Mouse (Mus musculus) forebrain, embryonic 16.5 days (tissue): ENCODE results near the gene Frmd5. TPM values are rescaled to one million over a fixed set of nuclear protein-coding genes. Genes with fewer than 3 reads are reported as not detected.
A peak's percentile ranks its signal among the peaks of the same experiment; 100 is the strongest.
"Not testable (repeated sequence)": the region's sequence is repeated elsewhere in the genome, so short reads cannot be mapped to it uniquely, and the experiment has no call there.

Experiments used
- ATAC-seq: fragments of 200-750 bp; cut with Nextera tagmentation; 2 replicates; pipeline ENCODE4 v1.8.0; 2017; ENCODE audit warnings: mild to moderate bottlenecking, moderate library complexity
- H3K27ac ChIP-seq: fragments of 300-500 bp; sonication (generic); 2 replicates; pipeline ENCODE4 v1.5.1; 2014; ENCODE audit warnings: low read length, control low read depth
- H3K27me3 ChIP-seq: fragments of 300-500 bp; sonication (generic); replicated peaks from 2 replicates; pipeline ENCODE4 v1.6.1; 2014; ENCODE audit warnings: low read length; ENCODE audit not compliant: control insufficient read depth, insufficient read depth
- H3K36me3 ChIP-seq: fragments of 300-500 bp; sonication (generic); 2 replicates; pipeline ENCODE4 v1.6.1; 2014; ENCODE audit not compliant: control insufficient read depth, insufficient read depth
- H3K4me1 ChIP-seq: fragments of 300-500 bp; sonication (generic); replicated peaks from 2 replicates; pipeline ENCODE4 v1.6.1; 2014; ENCODE audit warnings: low read length; ENCODE audit not compliant: control insufficient read depth, insufficient read depth
- H3K4me2 ChIP-seq: fragments of 300-500 bp; sonication (generic); 2 replicates; pipeline ENCODE4 v1.6.1; 2014; ENCODE audit warnings: mild to moderate bottlenecking, low read length, control low read depth
- H3K4me3 ChIP-seq: fragments of 300-500 bp; sonication (generic); replicated peaks from 2 replicates; pipeline ENCODE4 v1.5.1; 2014; ENCODE audit warnings: mild to moderate bottlenecking, low read length, control low read depth
- H3K9ac ChIP-seq: fragments of 300-500 bp; sonication (generic); replicated peaks from 2 replicates; pipeline ENCODE4 v1.6.1; 2014; ENCODE audit warnings: low read depth, low read length, control low read depth
- H3K9me3 ChIP-seq: fragments of 300-500 bp; sonication (generic); 2 replicates; pipeline ENCODE4 v1.6.1; 2016; ENCODE audit warnings: low read length; ENCODE audit not compliant: control insufficient read depth
- WGBS: fragments of 180-500 bp; shearing (Covaris S2); extraction: QIAGEN DNeasy Blood & Tissue Kit; methylation state at CpG from one replicate; pipeline ENCODE4 v1.1.7; 2014; 5-methylcytosine and 5-hydroxymethylcytosine counted together
- polyA plus RNA-seq: library from polyadenylated mRNA; unstranded; fragments of >200 nt; fragmentation: Nextera tagmentation; extraction: Ambion mirVana; gene quantifications from 2 replicates; pipeline ENCODE4 v1.2.1, GENCODE M21; 2015

The Frmd5 gene
- polyA plus RNA-seq, 1 experiment from 2014 or later = 34.9 TPM

DNA sequence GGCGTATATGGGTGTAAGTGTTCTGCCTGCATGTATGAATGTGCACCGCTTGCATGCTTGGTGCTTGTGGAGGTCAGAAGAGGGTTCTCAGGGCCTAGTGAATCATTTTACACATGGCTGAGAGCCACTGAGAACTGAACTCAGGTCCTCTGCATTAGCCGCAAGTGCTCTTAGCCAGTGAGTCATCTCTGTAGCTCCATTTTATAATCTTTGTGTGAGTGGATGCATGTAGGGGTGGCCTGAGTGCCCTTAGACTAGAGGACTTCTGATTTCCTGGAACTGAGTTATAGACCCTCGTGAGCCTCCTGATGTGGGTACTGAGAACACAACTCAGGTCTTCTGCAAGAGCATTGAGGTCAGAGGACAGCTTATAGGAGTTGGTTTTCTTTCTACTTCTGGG is 292.7 kb downstream of the Frmd5 start:
- Histone ChIP-seq H3K4me2 (no peak overlapping the region), H3K9me3 (no peaks in the 10 kb centered on the region), H3K36me3 (peaks cover 7% of the 10 kb centered on the region; the same call in 1 of the 2 replicates), H3K4me3 (no peak overlapping the region), H3K9ac (no peak overlapping the region), H3K27me3 (no peaks in the 10 kb centered on the region), H3K27ac (no peak overlapping the region), H3K4me1 (no peaks in the 10 kb centered on the region)
- 97% methylated on average over 4 of the region's 4 CpGs for WGBS
- no peak for ATAC-seq

DNA sequence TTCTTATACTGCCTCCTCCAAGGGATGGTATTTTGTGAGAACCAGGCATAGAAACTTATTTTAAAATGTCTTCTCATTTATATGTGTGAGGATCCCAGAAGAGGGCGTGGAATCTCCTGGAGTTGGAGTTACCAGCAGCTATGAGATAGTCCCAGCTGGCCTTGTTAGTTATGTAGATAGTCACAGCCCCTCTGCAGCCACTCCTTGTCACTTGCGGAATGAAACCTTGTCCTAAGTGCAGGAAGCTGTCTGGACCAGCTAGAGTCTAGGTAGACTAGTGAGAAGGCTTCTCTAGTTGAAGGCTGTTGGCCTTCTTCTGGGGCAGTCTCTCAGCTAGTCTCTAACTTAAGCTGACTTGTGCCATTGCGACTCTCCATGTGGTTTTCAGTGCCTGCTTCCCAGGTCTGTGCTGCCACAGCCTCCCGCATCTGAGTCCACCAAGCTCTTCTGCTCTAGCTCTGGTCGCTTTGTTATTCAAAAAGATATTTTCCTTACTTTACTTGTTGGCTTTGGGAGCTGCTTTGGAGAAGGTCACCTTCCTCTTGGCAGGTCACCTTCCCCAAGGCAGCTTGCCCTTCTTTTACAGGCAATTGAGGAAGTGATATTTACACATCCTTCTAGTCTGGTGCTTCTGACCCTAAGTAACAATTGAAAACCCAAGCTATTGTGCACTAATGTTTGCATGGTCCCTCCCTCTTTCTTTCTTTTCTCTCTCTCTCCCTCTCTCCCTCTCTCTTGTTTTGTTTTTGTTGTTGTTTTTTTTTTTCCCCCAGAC is 293.7 kb downstream of the Frmd5 start:
- not testable (repeated sequence) for H3K9me3 ChIP-seq, H3K27ac ChIP-seq, ATAC-seq, H3K36me3 ChIP-seq, H3K9ac ChIP-seq, H3K4me3 ChIP-seq, H3K27me3 ChIP-seq, H3K4me2 ChIP-seq, H3K4me1 ChIP-seq
- WGBS = 95% methylated on average over 4 of the region's 5 CpGs

DNA sequence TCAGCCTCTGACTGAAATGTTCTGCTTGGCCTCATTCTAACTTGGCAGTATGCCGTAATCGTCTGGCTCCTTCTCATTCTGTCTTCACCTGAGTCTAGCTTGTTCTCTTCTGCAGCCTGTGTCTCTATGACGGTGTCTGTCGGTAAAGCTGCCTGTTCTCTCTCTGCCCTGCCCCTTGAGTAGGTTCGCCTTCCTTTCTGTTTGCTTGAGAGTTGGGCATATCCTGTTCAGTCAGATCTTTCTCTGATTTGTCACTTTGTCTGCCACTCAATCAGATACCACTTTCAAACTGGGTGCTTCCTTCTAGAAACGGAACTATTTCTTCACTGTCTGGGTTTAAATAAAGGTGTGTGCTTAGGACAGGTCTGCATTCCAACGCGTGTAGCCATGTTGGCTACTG is 295.5 kb downstream of the Frmd5 start:
- 91% methylated on average over 8 of the region's 8 CpGs for whole genome bisulfite sequencing
- Histone ChIP-seq H3K4me1 (peaks cover 11% of the 10 kb centered on the region), H3K4me2 (no peak overlapping the region), H3K9me3 (no peaks in the 10 kb centered on the region), H3K4me3 (no peak overlapping the region), H3K27me3 (no peaks in the 10 kb centered on the region), H3K27ac (no peak overlapping the region), H3K9ac (no peak overlapping the region), H3K36me3 (0 out of 2 replicates have a peak, but pooled peaks cover 4% of the 10 kb centered on the region)
- ATAC-seq = no peak

DNA sequence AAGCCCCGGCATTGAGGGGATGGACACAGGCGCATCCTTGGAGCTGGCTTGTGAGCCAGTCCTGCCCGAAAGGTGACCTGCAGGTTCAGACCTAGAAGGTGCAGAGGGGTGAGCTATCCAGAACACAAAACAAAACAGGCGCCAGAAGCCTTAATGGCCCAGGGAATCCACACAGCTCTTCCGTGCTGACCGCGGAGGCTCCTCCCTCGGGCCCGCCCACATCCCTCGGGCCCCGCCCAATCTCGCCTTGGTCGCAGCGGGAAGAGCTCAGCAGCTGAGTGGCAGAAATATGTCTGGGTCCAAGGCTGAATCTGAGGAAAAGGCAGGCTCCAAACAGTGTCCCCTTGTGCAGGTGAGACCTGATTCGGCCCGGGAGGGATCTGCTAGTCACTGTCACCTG is 297.3 kb downstream of the Frmd5 start:
- peaks cover 11% of the 10 kb centered on the region for H3K4me1 ChIP-seq
- ATAC-seq = peak; percentile 62
- H3K9ac ChIP-seq = peak overlapping the region; percentile 46; the same call in 1 of the 2 replicates
- peak overlapping the region; percentile 42 for H3K4me2 ChIP-seq
- H3K27me3 ChIP-seq = no peaks in the 10 kb centered on the region
- H3K36me3 ChIP-seq = 0 out of 2 replicates have a peak, but pooled peaks cover 4% of the 10 kb centered on the region
- H3K4me3 ChIP-seq = peak overlapping the region; percentile 44
- WGBS = 18% methylated on average over 16 of the region's 16 CpGs
- no peak overlapping the region for H3K27ac ChIP-seq
- H3K9me3 ChIP-seq = no peaks in the 10 kb centered on the region

DNA sequence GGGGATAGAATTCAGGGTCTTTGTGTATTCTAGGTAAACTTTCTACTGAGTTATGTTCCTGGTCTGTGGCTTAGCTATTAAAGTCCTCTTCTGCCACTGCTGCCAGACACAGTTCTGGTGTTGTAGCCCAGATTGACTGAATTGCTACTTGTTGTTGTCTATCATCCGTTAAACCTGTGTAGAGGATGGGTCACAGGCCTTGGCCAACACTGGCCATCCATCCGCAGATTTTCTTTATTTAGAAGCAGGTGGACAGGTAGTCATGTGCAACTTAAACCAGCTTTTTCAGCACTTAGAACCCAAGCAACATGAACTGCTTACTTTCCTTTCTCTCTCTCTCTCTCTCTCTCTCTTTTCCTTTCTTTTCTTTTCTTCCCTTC is 298.9 kb downstream of the Frmd5 start:
- no peak overlapping the region; the same call in 1 of the 2 replicates for H3K9ac ChIP-seq
- no peak for ATAC-seq
- no peaks in the 10 kb centered on the region for H3K9me3 ChIP-seq
- peaks cover 11% of the 10 kb centered on the region for H3K4me1 ChIP-seq
- peak overlapping the region; percentile 63 for H3K4me3 ChIP-seq
- H3K27me3 ChIP-seq = no peaks in the 10 kb centered on the region
- peak overlapping the region; percentile 62 for H3K4me2 ChIP-seq
- 83% methylated on average over 2 of the region's 2 CpGs for WGBS
- no peak overlapping the region for H3K27ac ChIP-seq
- H3K36me3 ChIP-seq = 0 out of 2 replicates have a peak, but pooled peaks cover 4% of the 10 kb centered on the region

DNA sequence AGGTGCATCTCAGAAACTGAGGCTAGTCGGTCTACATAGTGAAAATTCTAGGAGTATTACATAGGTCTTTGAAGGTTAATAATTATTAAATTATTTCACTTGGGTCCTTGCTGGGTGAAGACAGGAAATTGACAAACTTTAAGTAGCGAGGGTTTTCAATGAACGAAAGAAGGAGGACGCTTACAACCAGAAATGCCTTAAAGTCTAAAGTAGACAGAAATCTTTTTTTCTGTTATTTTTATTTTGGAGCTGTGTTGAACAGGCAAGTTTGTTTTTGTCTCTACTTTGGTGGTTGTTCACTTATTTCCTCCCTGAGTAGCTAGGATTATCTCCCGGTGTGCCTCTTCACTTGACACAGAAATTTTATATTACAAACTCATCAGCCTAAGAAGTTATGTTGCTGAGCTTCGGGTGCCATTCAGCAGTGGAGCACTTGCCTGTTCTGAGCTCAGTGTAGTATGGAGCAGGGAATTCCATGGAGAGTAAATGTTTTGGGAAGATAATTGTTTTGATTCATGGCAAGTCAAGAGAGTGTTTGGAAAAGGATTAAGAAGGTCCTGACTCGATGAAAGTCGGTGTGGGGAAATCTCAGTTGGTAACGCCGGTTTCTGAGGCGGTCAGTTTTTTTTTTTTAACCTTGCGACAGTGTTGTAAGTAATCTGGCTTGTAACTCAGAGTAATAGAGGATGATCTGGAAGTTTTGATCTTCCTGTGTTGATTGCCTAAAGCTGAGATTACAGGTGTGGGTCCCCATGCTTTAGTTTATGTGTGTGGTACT is 299.5 kb downstream of the Frmd5 start:
- Histone ChIP-seq H3K9ac (peak overlapping the region; percentile 41), H3K4me2 (peak overlapping the region; percentile 62), H3K27me3 (no peaks in the 10 kb centered on the region), H3K4me1 (peaks cover 11% of the 10 kb centered on the region), H3K27ac (no peak overlapping the region), H3K4me3 (peak overlapping the region; percentile 63), H3K9me3 (no peaks in the 10 kb centered on the region), H3K36me3 (0 out of 2 replicates have a peak, but pooled peaks cover 4% of the 10 kb centered on the region)
- whole genome bisulfite sequencing = 11% methylated on average over 12 of the region's 12 CpGs
- no peak for ATAC-seq

DNA sequence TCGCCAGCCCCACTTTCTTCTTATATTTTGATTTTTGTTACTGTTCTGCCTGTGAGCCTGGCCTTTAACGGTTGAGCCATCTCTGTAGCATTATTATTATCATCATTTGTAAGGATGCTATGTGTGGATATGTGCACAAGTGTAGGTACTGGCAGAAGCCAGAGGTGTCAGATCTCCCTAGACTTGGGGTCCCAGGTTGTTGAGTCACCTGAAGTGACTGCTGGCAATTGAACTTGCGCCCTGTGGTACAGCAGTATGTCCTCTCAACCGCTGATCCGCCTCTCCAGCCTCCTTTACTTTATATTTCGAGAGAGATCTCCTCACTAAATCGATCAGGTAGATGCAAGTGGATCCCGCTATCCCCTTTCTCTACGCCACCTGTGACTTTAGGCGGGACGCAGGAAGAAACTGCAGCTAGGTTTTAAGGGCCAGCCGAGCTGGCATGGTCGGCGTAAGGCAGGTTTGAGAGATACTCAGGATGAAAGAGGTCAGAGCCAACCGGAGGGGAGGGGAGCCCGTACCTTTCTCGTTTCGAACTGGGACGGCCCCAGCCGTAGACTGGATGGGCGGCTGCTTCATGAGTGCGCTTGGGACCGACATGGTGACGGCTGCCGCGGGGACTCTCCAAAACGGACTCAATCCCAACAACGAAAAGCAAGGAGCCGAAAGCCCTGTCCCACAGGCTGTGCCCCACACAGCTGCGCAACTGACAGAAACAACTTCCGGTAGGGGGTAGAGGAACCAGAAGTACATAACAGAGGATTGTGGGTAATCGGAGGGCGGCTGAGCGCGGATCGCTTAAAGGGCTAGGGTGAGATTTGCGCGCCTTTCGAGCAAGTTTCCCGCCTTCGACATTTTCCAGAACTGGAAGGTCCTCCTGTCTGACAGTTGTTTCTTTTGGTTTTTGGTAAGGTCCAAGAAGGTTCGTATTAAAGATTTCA is 300.7 kb downstream of the Frmd5 start, which contains the start of the genes Mfap1a and Wdr76:
Gene Mfap1a, minus strand, starts transcription at position 724 of the 941 bp plus-strand sequence.
Gene Wdr76, plus strand, starts transcription at position 782 of the 941 bp plus-strand sequence.
- H3K9me3 ChIP-seq, H3K27me3 ChIP-seq, H3K36me3 ChIP-seq: not testable (repeated sequence)
- Histone ChIP-seq H3K4me1 (peaks cover 11% of the 10 kb centered on the region), H3K4me3 (peak within 1 kb of the TSS; percentile 63), H3K27ac (peak within 1 kb of the TSS; percentile 62), H3K4me2 (peak within 1 kb of the TSS; percentile 62), H3K9ac (peak within 1 kb of the TSS; percentile 62)
- 5% methylated on average over 40 of the region's 42 CpGs for WGBS
- peak; percentile 97 for ATAC-seq

DNA sequence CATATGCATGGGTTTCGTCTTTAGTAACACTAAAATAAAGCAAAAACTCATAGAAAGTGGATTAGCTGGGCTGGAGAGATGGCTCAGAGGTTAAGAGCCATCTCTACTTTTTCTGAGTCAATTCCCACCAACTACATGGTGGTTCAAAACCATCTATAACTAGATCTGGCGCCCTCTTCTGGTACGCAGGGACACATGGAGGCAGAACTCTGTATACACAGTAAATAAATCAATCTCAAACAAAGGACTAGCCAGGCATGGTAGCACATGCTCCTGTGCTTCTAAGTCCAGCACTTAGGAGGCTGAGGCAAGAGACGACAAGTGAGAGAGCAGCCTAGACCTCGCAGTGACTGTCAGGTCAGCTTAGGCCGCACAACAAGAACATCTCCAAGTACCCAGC is 305.3 kb downstream of the Frmd5 start:
- H3K4me3 ChIP-seq, H3K27ac ChIP-seq, H3K4me2 ChIP-seq, H3K27me3 ChIP-seq, H3K4me1 ChIP-seq, ATAC-seq, H3K9ac ChIP-seq, H3K36me3 ChIP-seq, H3K9me3 ChIP-seq: not testable (repeated sequence)
- WGBS = 100% methylated on average over 1 of the region's 6 CpGs
